Mouse (Mus musculus): ENCODE data around the gene Klhl18. TPM values are rescaled to one million over a fixed set of nuclear protein-coding genes. Genes with fewer than 3 reads are reported as not detected.
A peak's percentile ranks its signal among the peaks of the same experiment; 100 is the strongest.

Gene Klhl18
- polyA plus RNA-seq, 1 experiment from 2014 or later: 9.2 TPM

GRCm38 (mm10) chr9:110463983-110464591 lies 12.4 kb downstream of the Klhl18 start:
- no peak overlapping the region for H3K27ac ChIP-seq (ENCODE audit: low read depth, low read length)
- no peaks in the 10 kb centered on the region for H3K36me3 ChIP-seq (ENCODE audit: control insufficient read depth, insufficient read depth, low read length)
- no peaks in the 10 kb centered on the region for H3K27me3 ChIP-seq (ENCODE audit: control insufficient read depth, insufficient read depth, low read length)
- DNase-seq (ENCODE audit: low spot score) (no peak), ATAC-seq (ENCODE audit: low FRiP score) (no peak)
- no peaks in the 10 kb centered on the region for H3K4me1 ChIP-seq (replicated peaks; ENCODE audit: control insufficient read depth, insufficient read depth, low read length)
- H3K4me2 ChIP-seq (replicated peaks; ENCODE audit: low read depth, low read length): no peak overlapping the region
- H3K4me3 ChIP-seq (ENCODE audit: low read depth, low read length): no peak overlapping the region
- no peak overlapping the region for H3K9ac ChIP-seq (ENCODE audit: low read depth, low read length)
- WGBS: 94% methylated on average over 6 of the region's 6 CpGs
- no peaks in the 10 kb centered on the region for H3K9me3 ChIP-seq (ENCODE audit: control insufficient read depth, low read length)

DNA sequence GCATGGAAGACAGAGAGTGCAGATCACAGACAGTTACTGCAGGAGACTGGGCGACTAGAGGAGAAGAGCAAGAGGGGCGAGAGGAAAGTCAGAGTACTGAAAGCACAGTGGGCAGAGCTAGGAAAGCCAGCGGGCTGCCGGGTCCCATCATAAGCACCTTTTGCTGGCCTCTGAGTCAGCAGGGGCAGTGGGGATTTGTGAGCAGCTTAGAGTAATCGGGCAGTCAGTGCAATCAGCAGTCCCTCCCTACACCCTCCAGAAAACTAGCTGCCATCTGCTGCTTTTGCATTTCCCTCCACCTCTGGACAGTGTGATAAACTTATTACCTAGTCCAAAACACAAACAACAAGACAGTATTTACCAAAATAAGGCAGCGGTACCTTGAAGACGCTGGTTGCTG lies 14.2 kb downstream of the Klhl18 start:
- no peak overlapping the region for H3K4me2 ChIP-seq (replicated peaks; ENCODE audit: low read depth, low read length)
- ATAC-seq (ENCODE audit: low FRiP score) (no peak), DNase-seq (ENCODE audit: low spot score) (no peak)
- no peaks in the 10 kb centered on the region for H3K27me3 ChIP-seq (ENCODE audit: control insufficient read depth, insufficient read depth, low read length)
- no peaks in the 10 kb centered on the region for H3K9me3 ChIP-seq (ENCODE audit: control insufficient read depth, low read length)
- no peak overlapping the region for H3K9ac ChIP-seq (ENCODE audit: low read depth, low read length)
- no peaks in the 10 kb centered on the region for H3K4me1 ChIP-seq (replicated peaks; ENCODE audit: control insufficient read depth, insufficient read depth, low read length)
- no peak overlapping the region for H3K27ac ChIP-seq (ENCODE audit: low read depth, low read length)
- H3K4me3 ChIP-seq (ENCODE audit: low read depth, low read length): no peak overlapping the region
- no peaks in the 10 kb centered on the region for H3K36me3 ChIP-seq (ENCODE audit: control insufficient read depth, insufficient read depth, low read length)
- WGBS: 80% methylated on average over 7 of the region's 7 CpGs

DNA sequence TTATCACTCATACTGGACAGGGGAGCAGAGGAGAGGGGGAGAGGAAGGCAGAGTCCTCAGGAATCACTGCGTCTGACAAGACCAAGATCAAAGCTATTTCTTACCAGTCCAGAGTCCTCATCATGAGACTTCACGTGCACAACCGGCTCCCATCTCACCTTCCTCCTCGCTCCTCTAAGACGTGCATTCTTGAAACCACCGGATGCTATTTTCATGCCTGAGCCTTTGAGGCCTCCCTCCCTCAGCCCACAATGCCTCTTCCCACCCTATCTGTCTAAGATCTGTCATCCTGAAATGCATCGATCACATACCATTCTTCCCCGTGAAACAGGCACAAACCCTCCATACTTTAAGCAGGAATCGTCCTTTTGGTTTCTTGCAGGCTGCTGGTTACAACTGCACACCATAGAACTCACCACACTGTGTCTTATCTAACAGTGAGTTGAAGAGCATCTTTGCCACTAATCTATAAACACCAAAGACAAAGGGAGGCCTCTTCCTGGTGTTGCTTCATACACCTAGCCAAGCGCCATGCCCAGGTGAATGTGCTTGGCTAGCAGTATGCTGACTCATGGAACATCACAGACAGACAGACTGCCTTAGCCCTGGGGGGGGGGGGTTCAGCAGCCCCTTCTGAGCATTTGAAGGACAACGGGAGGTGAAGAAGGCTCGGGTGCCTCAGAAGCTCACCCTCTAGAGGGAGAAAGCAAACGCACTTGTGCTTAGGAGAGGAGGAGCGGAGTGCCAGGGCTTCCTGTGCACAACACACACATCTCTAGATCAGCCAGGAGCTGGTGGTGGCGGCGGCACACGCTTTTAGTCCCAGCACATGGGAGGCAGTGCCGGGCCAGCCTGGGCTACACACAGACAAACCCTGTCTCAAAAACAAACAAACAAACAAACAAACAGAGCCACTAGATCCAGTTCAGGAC lies 15.3 kb downstream of the Klhl18 start:
- Histone ChIP-seq H3K4me2 (replicated peaks; ENCODE audit: low read depth, low read length) (no peak overlapping the region), H3K9ac (ENCODE audit: low read depth, low read length) (no peak overlapping the region), H3K4me3 (ENCODE audit: low read depth, low read length) (no peak overlapping the region), H3K27ac (ENCODE audit: low read depth, low read length) (no peak overlapping the region), H3K27me3 (ENCODE audit: control insufficient read depth, insufficient read depth, low read length) (no peaks in the 10 kb centered on the region), H3K4me1 (replicated peaks; ENCODE audit: control insufficient read depth, insufficient read depth, low read length) (no peaks in the 10 kb centered on the region), H3K36me3 (ENCODE audit: control insufficient read depth, insufficient read depth, low read length) (no peaks in the 10 kb centered on the region), H3K9me3 (ENCODE audit: control insufficient read depth, low read length) (no peaks in the 10 kb centered on the region)
- 91% methylated on average over 18 of the region's 18 CpGs for WGBS
- DNase-seq (ENCODE audit: low spot score): no peak
- ATAC-seq (ENCODE audit: low FRiP score): no peak

- no peak overlapping the region for H3K4me2 ChIP-seq (replicated peaks; ENCODE audit: low read depth, low read length)
- H3K9me3 ChIP-seq (ENCODE audit: control insufficient read depth, low read length): no peaks in the 10 kb centered on the region
- ATAC-seq (ENCODE audit: low FRiP score): no peak
- H3K36me3 ChIP-seq (ENCODE audit: control insufficient read depth, insufficient read depth, low read length): no peaks in the 10 kb centered on the region
- H3K9ac ChIP-seq (ENCODE audit: low read depth, low read length): no peak overlapping the region
- no peaks in the 10 kb centered on the region for H3K4me1 ChIP-seq (replicated peaks; ENCODE audit: control insufficient read depth, insufficient read depth, low read length)
- H3K27me3 ChIP-seq (ENCODE audit: control insufficient read depth, insufficient read depth, low read length): no peaks in the 10 kb centered on the region
- DNase-seq (ENCODE audit: low spot score): no peak
- H3K4me3 ChIP-seq (ENCODE audit: low read depth, low read length): no peak overlapping the region
- 74% methylated on average over 2 of the region's 2 CpGs for WGBS
- H3K27ac ChIP-seq (ENCODE audit: low read depth, low read length): no peak overlapping the region
Measured at GRCm38 (mm10) chr9:110459145-110459727, 17.3 kb downstream of the Klhl18 start.

- no peak for DNase-seq (ENCODE audit: low spot score)
- no peaks in the 10 kb centered on the region for H3K27me3 ChIP-seq (ENCODE audit: control insufficient read depth, insufficient read depth, low read length)
Measured at GRCm38 (mm10) chr9:110457926-110458325, 18.6 kb downstream of the Klhl18 start.

GRCm38 (mm10) chr9:110452523-110452922 lies 24.0 kb downstream of the Klhl18 start:
- Histone ChIP-seq H3K9ac (ENCODE audit: low read depth, low read length) (no peak overlapping the region), H3K27me3 (ENCODE audit: control insufficient read depth, insufficient read depth, low read length) (no peaks in the 10 kb centered on the region), H3K27ac (ENCODE audit: low read depth, low read length) (no peak overlapping the region), H3K36me3 (ENCODE audit: control insufficient read depth, insufficient read depth, low read length) (no peaks in the 10 kb centered on the region), H3K4me2 (replicated peaks; ENCODE audit: low read depth, low read length) (no peak overlapping the region), H3K9me3 (ENCODE audit: control insufficient read depth, low read length) (no peaks in the 10 kb centered on the region), H3K4me3 (ENCODE audit: low read depth, low read length) (no peak overlapping the region), H3K4me1 (replicated peaks; ENCODE audit: control insufficient read depth, insufficient read depth, low read length) (no peaks in the 10 kb centered on the region)
- 85% methylated on average over 3 of the region's 3 CpGs for WGBS
- ATAC-seq (ENCODE audit: low FRiP score) (no peak), DNase-seq (ENCODE audit: low spot score) (no peak)

More at GRCm38 (mm10) chr9:110457926-110458325, 18.6 kb downstream of the Klhl18 start:
- no peaks in the 10 kb centered on the region for H3K4me1 ChIP-seq (replicated peaks; ENCODE audit: control insufficient read depth, insufficient read depth, low read length)
- no peak overlapping the region for H3K4me3 ChIP-seq (ENCODE audit: low read depth, low read length)
- no peak overlapping the region for H3K9ac ChIP-seq (ENCODE audit: low read depth, low read length)
- no peaks in the 10 kb centered on the region for H3K36me3 ChIP-seq (ENCODE audit: control insufficient read depth, insufficient read depth, low read length)
- no peak overlapping the region for H3K27ac ChIP-seq (ENCODE audit: low read depth, low read length)
- H3K4me2 ChIP-seq (replicated peaks; ENCODE audit: low read depth, low read length): no peak overlapping the region
- no peaks in the 10 kb centered on the region for H3K9me3 ChIP-seq (ENCODE audit: control insufficient read depth, low read length)
- no peak for ATAC-seq (ENCODE audit: low FRiP score)
- WGBS: 94% methylated on average over 3 of the region's 3 CpGs

DNA sequence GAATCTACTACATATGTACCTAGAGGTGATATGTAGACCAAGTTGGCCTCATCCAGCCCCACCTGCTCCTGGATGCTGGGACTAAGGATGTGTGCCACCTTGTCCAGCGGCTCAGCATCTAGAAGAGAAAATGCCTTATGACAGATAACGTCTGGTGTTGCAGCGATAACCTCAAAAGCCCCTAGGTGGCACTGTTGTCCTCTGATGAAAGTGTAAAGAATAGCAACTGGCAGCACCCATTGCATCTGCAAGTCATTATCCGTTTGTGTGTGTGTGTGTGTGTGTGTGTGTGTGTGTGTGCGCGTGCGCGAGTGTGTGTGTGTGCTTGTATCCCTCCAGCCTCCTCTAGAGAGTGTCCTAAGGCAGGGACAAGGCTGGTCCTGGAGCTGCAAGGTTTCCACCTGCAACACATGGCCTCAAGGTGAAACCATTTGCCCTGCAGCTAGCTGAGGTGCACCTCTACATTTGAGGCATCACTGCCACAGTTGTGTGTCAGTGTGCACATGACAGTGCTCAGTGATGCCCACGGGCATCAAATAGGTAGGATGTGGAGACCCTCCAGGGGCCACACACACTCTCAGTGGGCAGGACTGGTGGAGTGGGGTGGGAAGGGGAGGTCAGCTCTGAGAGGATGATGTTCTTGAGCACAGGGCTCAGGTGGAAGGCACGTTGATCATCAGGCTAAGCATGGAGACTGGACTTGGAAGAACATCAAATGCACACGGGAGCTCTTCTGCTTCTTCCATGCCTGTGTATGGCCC lies 27.5 kb downstream of the Klhl18 start:
- Histone ChIP-seq H3K27me3 (ENCODE audit: control insufficient read depth, insufficient read depth, low read length) (no peaks in the 10 kb centered on the region), H3K9me3 (ENCODE audit: control insufficient read depth, low read length) (no peaks in the 10 kb centered on the region), H3K27ac (ENCODE audit: low read depth, low read length) (no peak overlapping the region), H3K4me1 (replicated peaks; ENCODE audit: control insufficient read depth, insufficient read depth, low read length) (no peaks in the 10 kb centered on the region), H3K4me3 (ENCODE audit: low read depth, low read length) (no peak overlapping the region), H3K36me3 (ENCODE audit: control insufficient read depth, insufficient read depth, low read length) (no peaks in the 10 kb centered on the region), H3K4me2 (replicated peaks; ENCODE audit: low read depth, low read length) (no peak overlapping the region), H3K9ac (ENCODE audit: low read depth, low read length) (no peak overlapping the region)
- peak; percentile 71 for ATAC-seq (ENCODE audit: low FRiP score)
- 33% methylated on average over 11 of the region's 11 CpGs for WGBS
- DNase-seq (ENCODE audit: low spot score): peak; percentile 91

DNA sequence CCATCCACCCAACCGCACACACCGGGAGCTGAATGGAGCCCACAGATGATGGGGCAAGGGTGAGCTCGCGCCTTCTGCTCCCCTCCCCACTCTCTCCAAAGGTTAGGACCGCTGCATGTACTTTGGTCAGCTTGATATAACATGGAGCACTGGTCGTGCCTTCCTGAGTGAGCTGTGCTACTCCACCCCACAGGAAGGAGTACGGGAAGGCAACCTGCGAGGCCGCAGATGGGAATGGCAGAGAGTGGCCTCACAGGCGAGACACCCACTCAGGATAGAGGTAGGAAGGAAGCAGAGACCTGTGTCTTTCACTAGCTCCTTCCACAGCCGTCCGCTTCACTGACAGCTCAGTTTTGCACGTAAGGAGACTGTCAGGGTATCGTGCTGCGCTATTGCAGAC lies 28.1 kb downstream of the Klhl18 start:
- Histone ChIP-seq H3K4me1 (replicated peaks; ENCODE audit: control insufficient read depth, insufficient read depth, low read length) (no peaks in the 10 kb centered on the region), H3K27me3 (ENCODE audit: control insufficient read depth, insufficient read depth, low read length) (no peaks in the 10 kb centered on the region), H3K4me3 (ENCODE audit: low read depth, low read length) (no peak overlapping the region), H3K27ac (ENCODE audit: low read depth, low read length) (no peak overlapping the region), H3K9ac (ENCODE audit: low read depth, low read length) (no peak overlapping the region), H3K4me2 (replicated peaks; ENCODE audit: low read depth, low read length) (no peak overlapping the region), H3K9me3 (ENCODE audit: control insufficient read depth, low read length) (no peaks in the 10 kb centered on the region), H3K36me3 (ENCODE audit: control insufficient read depth, insufficient read depth, low read length) (no peaks in the 10 kb centered on the region)
- DNase-seq (ENCODE audit: low spot score) (no peak), ATAC-seq (ENCODE audit: low FRiP score) (no peak)
- 77% methylated on average over 15 of the region's 15 CpGs for WGBS

All from hindbrain, embryonic 11.5 days (tissue).